Mouse (Mus musculus) central nervous system, embryonic 18 days (tissue): ENCODE results near the gene Rnf135. TPM values are rescaled to one million over a fixed set of nuclear protein-coding genes. Genes with fewer than 3 reads are reported as not detected.

Source experiments
- polyA plus RNA-seq: library from polyadenylated mRNA; depleted of rRNA; stranded (reverse); fragments of >200 nt; gene quantifications from 2 replicates; pipeline ENCODE4 v1.2.3, GENCODE M21; 2012; rRNA removed

The Rnf135 gene
- 1.8 and 2.2 TPM in 2 replicates for polyA plus RNA-seq

GRCm38 (mm10) chr11:80183705-80184255 is at the start of gene Rnf135:
Gene Rnf135 (plus strand): TSS chr11:80183851.

GRCm38 (mm10) chr11:80141825-80142521 is 41.7 kb upstream of the Rnf135 start, which contains the start of gene Tefm:
Gene Tefm (minus strand): TSS chr11:80142175.

GRCm38 (mm10) chr11:80153857-80154495 is 29.7 kb upstream of the Rnf135 start, which contains the start of gene Adap2:
Gene Adap2 (plus strand): TSS chr11:80154105.

GRCm38 (mm10) chr11:80208860-80209800 is 25.5 kb downstream of the Rnf135 start, which contains the start of gene Rhot1:
Gene Rhot1 (plus strand): TSS chr11:80209019.

Other genes starting within 250 kb of the Rnf135 start
- gene Utp6, start 221.5 kb upstream of the Rnf135 start, polyA plus RNA-seq: 25.5 and 27.8 TPM in 2 replicates
- gene Suz12, start 190.7 kb upstream of the Rnf135 start, polyA plus RNA-seq: 25.7 and 27.1 TPM in 2 replicates
- gene Crlf3, start 102.9 kb upstream of the Rnf135 start, polyA plus RNA-seq: 10.5 and 12.1 TPM in 2 replicates
- gene Atad5, start 94.5 kb upstream of the Rnf135 start, polyA plus RNA-seq: 7.6 and 8.4 TPM in 2 replicates
- 12.7 and 14.0 TPM in 2 replicates for gene Tefm, start 41.7 kb upstream of the Rnf135 start, polyA plus RNA-seq
- 1.7 and 2.2 TPM in 2 replicates for gene Adap2, start 29.7 kb upstream of the Rnf135 start, polyA plus RNA-seq
- gene Rhot1, start 25.2 kb downstream of the Rnf135 start, polyA plus RNA-seq: 55.7 and 56.4 TPM in 2 replicates
- gene Rhbdl3, start 117.1 kb downstream of the Rnf135 start, polyA plus RNA-seq: 4.9 and 5.7 TPM in 2 replicates
- gene 5730455P16Rik, start 194.2 kb downstream of the Rnf135 start, polyA plus RNA-seq: 20.1 and 20.2 TPM in 2 replicates
- gene Zfp207, start 199.4 kb downstream of the Rnf135 start, polyA plus RNA-seq: 210 and 222 TPM in 2 replicates
- gene Psmd11, start 244.8 kb downstream of the Rnf135 start, polyA plus RNA-seq: 74.7 and 75.1 TPM in 2 replicates